Mouse (Mus musculus) liver, postnatal 0 days (tissue): ENCODE data around the gene Zfp128.

Source experiments
- CTCF ChIP-seq: sonication (generic); IDR thresholded peaks from 2 replicates; pipeline ENCODE4 v1.5.1; 2016; ENCODE audit warnings: antibody characterized with exemption, low read depth
- EP300 ChIP-seq: IDR thresholded peaks from 2 replicates; pipeline ENCODE4 v1.6.1; 2016; ENCODE audit warnings: antibody characterized with exemption, low read depth, mild to moderate bottlenecking

DNA sequence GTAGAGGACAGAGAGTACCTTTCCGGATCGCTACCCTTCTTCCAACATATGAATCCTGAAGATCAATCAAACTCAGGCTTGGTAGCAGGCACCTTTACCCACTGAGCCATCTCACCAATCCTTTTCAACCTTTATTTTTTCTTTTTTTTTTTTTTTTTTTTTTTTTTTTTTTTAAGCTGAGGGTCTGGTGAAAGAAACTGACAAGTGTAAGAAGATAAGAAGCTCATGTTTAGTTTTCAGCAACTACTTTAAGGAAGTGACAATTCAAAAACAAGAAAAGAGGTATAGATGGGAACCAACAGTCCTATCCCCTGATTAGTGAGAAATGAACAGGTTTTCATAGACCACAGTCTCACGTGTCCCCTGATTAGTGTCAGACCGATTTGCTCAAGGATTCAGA, 45.2 kb upstream of the Zfp128 start:
- TF ChIP-seq CTCF: no peak
- TF ChIP-seq EP300: no peak
